Mouse (Mus musculus) WW6 (cell line): ENCODE measurements around the gene Rep15.

Experiments used
- DNase-seq: peaks from one replicate; pipeline ENCODE4 v3.0.0-alpha.2; 2013; ENCODE audit warnings: low read depth, low spot score

Rep15 gene

GRCm38 (mm10) chr6:147032303-147032925, at the start of gene Rep15:
Rep15 (plus strand) TSS chr6:147032584.
- no peak for DNase-seq

GRCm38 (mm10) chr6:146984569-146984968, 47.8 kb upstream of the Rep15 start:
- no peak for DNase-seq

- peak; percentile 7 for DNase-seq
These were observed 38.1 kb upstream of the Rep15 start for GRCm38 (mm10) chr6:146994236-146994635.

- DNase-seq, result no peak
These were observed 37.0 kb upstream of the Rep15 start for GRCm38 (mm10) chr6:146995391-146995790.

GRCm38 (mm10) chr6:146995878-146996277, 36.5 kb upstream of the Rep15 start:
- no peak for DNase-seq

GRCm38 (mm10) chr6:146997006-146997405, 35.4 kb upstream of the Rep15 start:
- no peak for DNase-seq

GRCm38 (mm10) chr6:146998710-146999109, 33.7 kb upstream of the Rep15 start:
- DNase-seq, result no peak

- no peak for DNase-seq
These were observed 33.1 kb upstream of the Rep15 start for GRCm38 (mm10) chr6:146999302-146999701.

- no peak for DNase-seq
These were observed 32.6 kb upstream of the Rep15 start for GRCm38 (mm10) chr6:146999755-147000154.

- DNase-seq, result no peak
These were observed 24.2 kb upstream of the Rep15 start for GRCm38 (mm10) chr6:147008148-147008547.

- no peak for DNase-seq
These were observed 22.0 kb upstream of the Rep15 start for GRCm38 (mm10) chr6:147010358-147010757.

GRCm38 (mm10) chr6:147010811-147011520, 21.4 kb upstream of the Rep15 start:
- DNase-seq, result no peak

- no peak for DNase-seq
These were observed 20.8 kb upstream of the Rep15 start for GRCm38 (mm10) chr6:147011555-147011954.

- no peak for DNase-seq
These were observed 20.4 kb upstream of the Rep15 start for GRCm38 (mm10) chr6:147011977-147012376.

- DNase-seq, result no peak
These were observed 18.8 kb upstream of the Rep15 start for GRCm38 (mm10) chr6:147013546-147013945.

GRCm38 (mm10) chr6:147017906-147018305, 14.5 kb upstream of the Rep15 start:
- DNase-seq, result no peak

- DNase-seq, result no peak
These were observed 14.0 kb upstream of the Rep15 start for GRCm38 (mm10) chr6:147018364-147018763.

- no peak for DNase-seq
These were observed 11.2 kb upstream of the Rep15 start for GRCm38 (mm10) chr6:147021181-147021580.

GRCm38 (mm10) chr6:147022375-147023132, 9.8 kb upstream of the Rep15 start:
- no peak for DNase-seq

- DNase-seq, result no peak
These were observed 9.3 kb upstream of the Rep15 start for GRCm38 (mm10) chr6:147023133-147023395.

GRCm38 (mm10) chr6:147023568-147023967, 8.8 kb upstream of the Rep15 start:
- no peak for DNase-seq

GRCm38 (mm10) chr6:147024761-147025160, 7.6 kb upstream of the Rep15 start:
- DNase-seq, result no peak

GRCm38 (mm10) chr6:147028396-147028795, 4.0 kb upstream of the Rep15 start:
- no peak for DNase-seq
